Mouse (Mus musculus): Measurements from ENCODE around the gene Smndc1. TPM values are rescaled to one million over a fixed set of nuclear protein-coding genes. Genes with fewer than 3 reads are reported as not detected.

The Smndc1 gene
- polyA plus RNA-seq, 1 experiment from 2014 or later, result 34.6 TPM

- 66% methylated on average over 2 of the region's 2 CpGs for WGBS
These were observed 25.8 kb downstream of the Smndc1 start for GRCm38 (mm10) chr19:53364551-53364950.

DNA sequence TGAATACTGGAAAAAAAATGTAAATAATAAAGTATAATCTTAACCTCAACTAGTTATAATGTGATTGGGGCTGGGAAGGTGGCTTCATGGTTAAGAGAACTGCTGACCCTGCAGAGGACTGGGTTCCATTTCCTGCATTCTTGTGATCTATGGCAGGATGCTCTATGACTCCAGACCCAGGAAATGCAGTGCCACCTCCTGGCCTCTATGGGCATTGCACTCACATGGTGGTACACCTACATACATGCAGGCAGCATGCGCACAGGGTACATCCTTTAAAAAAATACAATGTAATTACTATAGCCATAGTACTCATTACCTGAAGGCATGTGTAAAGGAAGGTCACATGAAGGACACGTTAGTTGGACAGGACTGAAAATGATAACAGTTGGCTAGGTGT is 27.4 kb downstream of the Smndc1 start:
- H3K4me3 ChIP-seq (ENCODE audit: low read depth, low read length), result no peak overlapping the region
- H3K36me3 ChIP-seq (ENCODE audit: control insufficient read depth, insufficient read depth, low read length), result no peaks in the 10 kb centered on the region
- no peak overlapping the region for H3K4me2 ChIP-seq (ENCODE audit: low read depth, low read length)
- H3K9ac ChIP-seq (replicated peaks; ENCODE audit: low read depth, low read length), result no peak overlapping the region
- WGBS, result 49% methylated on average over 2 of the region's 2 CpGs
- no peaks in the 10 kb centered on the region for H3K27me3 ChIP-seq (ENCODE audit: control insufficient read depth, insufficient read depth, low read length)
- no peak for ATAC-seq (ENCODE audit: low read depth)
- H3K9me3 ChIP-seq (ENCODE audit: control insufficient read depth, low read length), result no peaks in the 10 kb centered on the region
- peaks cover 25% of the 10 kb centered on the region for H3K4me1 ChIP-seq (ENCODE audit: control insufficient read depth, insufficient read depth, low read length)
- no peak overlapping the region for H3K27ac ChIP-seq (ENCODE audit: low read depth, low read length)

More at GRCm38 (mm10) chr19:53364551-53364950, 25.8 kb downstream of the Smndc1 start:
- Histone ChIP-seq H3K27ac (ENCODE audit: low read depth, low read length) (no peak overlapping the region), H3K4me3 (ENCODE audit: low read depth, low read length) (no peak overlapping the region), H3K36me3 (ENCODE audit: control insufficient read depth, insufficient read depth, low read length) (no peaks in the 10 kb centered on the region), H3K9ac (replicated peaks; ENCODE audit: low read depth, low read length) (no peak overlapping the region), H3K27me3 (ENCODE audit: control insufficient read depth, insufficient read depth, low read length) (no peaks in the 10 kb centered on the region), H3K9me3 (ENCODE audit: control insufficient read depth, low read length) (no peaks in the 10 kb centered on the region), H3K4me1 (ENCODE audit: control insufficient read depth, insufficient read depth, low read length) (peaks cover 19% of the 10 kb centered on the region; the same call in 1 of the 2 replicates), H3K4me2 (ENCODE audit: low read depth, low read length) (no peak overlapping the region)
- no peak for ATAC-seq (ENCODE audit: low read depth)

GRCm38 (mm10) chr19:53360265-53360958 is 30.0 kb downstream of the Smndc1 start:
- WGBS, result 37% methylated on average over 8 of the region's 8 CpGs
- Histone ChIP-seq H3K4me3 (ENCODE audit: low read depth, low read length) (no peak overlapping the region), H3K9ac (replicated peaks; ENCODE audit: low read depth, low read length) (no peak overlapping the region), H3K4me1 (ENCODE audit: control insufficient read depth, insufficient read depth, low read length) (peaks cover 20% of the 10 kb centered on the region), H3K27ac (ENCODE audit: low read depth, low read length) (peak overlapping the region; percentile 73), H3K4me2 (ENCODE audit: low read depth, low read length) (peak overlapping the region; percentile 23; the same call in 1 of the 2 replicates), H3K36me3 (ENCODE audit: control insufficient read depth, insufficient read depth, low read length) (no peaks in the 10 kb centered on the region), H3K27me3 (ENCODE audit: control insufficient read depth, insufficient read depth, low read length) (no peaks in the 10 kb centered on the region), H3K9me3 (ENCODE audit: control insufficient read depth, low read length) (no peaks in the 10 kb centered on the region)
- ATAC-seq (ENCODE audit: low read depth), result no peak

- Histone ChIP-seq H3K4me2 (ENCODE audit: low read depth, low read length) (peak overlapping the region; percentile 23; the same call in 1 of the 2 replicates), H3K27ac (ENCODE audit: low read depth, low read length) (peak overlapping the region; percentile 73), H3K4me1 (ENCODE audit: control insufficient read depth, insufficient read depth, low read length) (peaks cover 11% of the 10 kb centered on the region), H3K9ac (replicated peaks; ENCODE audit: low read depth, low read length) (0 out of 2 replicates have a peak overlapping the region, but pooled peaks have one; percentile 11), H3K9me3 (ENCODE audit: control insufficient read depth, low read length) (no peaks in the 10 kb centered on the region), H3K4me3 (ENCODE audit: low read depth, low read length) (no peak overlapping the region), H3K36me3 (ENCODE audit: control insufficient read depth, insufficient read depth, low read length) (no peaks in the 10 kb centered on the region), H3K27me3 (ENCODE audit: control insufficient read depth, insufficient read depth, low read length) (no peaks in the 10 kb centered on the region)
- ATAC-seq (ENCODE audit: low read depth), result peak; percentile 73; the same call in 1 of the 2 replicates
- 42% methylated on average over 22 of the region's 22 CpGs for WGBS
These were observed 31.0 kb downstream of the Smndc1 start for GRCm38 (mm10) chr19:53359160-53360033.

DNA sequence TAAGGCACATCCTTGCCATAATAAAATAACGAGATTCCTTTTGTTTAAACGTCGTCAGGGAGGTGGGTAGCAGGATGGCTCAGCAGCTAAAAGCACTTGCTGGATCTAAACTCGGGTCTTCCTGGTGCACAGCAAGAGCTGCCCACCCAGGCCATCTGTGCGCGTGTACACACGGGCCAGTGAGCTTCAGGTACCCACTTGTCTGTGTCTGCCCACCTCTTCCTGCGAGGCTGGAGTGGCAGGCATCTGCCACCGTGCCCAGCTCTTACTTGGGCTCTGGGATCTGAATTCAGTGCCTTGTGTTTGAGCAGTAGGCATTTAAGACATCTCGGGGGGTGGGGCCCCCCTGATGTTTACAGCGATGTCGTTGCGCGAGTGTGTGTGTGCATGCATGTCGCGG is 35.3 kb downstream of the Smndc1 start:
- Histone ChIP-seq H3K36me3 (ENCODE audit: control insufficient read depth, insufficient read depth, low read length) (0 out of 2 replicates have a peak, but pooled peaks cover 5% of the 10 kb centered on the region), H3K4me3 (ENCODE audit: low read depth, low read length) (no peak overlapping the region), H3K27ac (ENCODE audit: low read depth, low read length) (no peak overlapping the region), H3K4me1 (ENCODE audit: control insufficient read depth, insufficient read depth, low read length) (peaks cover 9% of the 10 kb centered on the region), H3K4me2 (ENCODE audit: low read depth, low read length) (no peak overlapping the region), H3K9ac (replicated peaks; ENCODE audit: low read depth, low read length) (no peak overlapping the region), H3K9me3 (ENCODE audit: control insufficient read depth, low read length) (no peaks in the 10 kb centered on the region), H3K27me3 (ENCODE audit: control insufficient read depth, insufficient read depth, low read length) (no peaks in the 10 kb centered on the region)
- WGBS, result 83% methylated on average over 16 of the region's 16 CpGs
- no peak for ATAC-seq (ENCODE audit: low read depth)

DNA sequence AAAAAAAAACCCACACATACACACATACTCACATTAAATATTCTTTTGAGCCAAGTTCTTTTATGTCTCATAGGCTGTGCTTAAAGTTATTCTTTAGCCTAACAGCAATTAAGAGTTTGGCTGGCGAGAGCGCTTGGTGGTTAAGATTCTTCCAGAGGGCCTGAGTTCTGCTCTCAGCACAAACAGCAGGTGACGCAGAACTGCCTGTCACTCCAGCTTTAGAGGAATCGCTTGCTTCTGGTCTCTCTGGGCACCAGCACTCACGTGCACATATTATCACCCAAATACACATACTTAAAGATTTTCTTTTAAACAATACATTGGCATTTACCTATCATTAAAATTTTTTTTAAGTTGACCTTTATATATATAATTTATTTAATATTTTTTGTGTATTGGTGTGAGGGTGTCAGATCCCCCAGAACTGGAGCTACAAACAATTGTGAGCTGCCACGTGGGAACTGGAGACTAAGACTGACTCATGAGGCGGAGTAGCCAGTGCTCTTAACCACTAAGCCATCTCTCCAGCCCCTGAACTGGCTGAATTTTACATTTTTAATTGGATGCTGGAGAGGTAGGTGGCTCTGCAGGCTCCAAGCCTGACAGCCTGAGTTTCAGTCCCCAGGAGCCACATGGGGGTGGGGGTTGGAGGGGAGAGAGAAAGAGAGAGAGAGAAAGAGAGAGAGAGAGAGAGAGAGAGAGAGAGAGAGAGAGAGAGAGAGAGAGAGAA is 35.9 kb downstream of the Smndc1 start:
- no peak for ATAC-seq (ENCODE audit: low read depth)
- H3K4me2 ChIP-seq (ENCODE audit: low read depth, low read length), result no peak overlapping the region
- no peak overlapping the region for H3K9ac ChIP-seq (replicated peaks; ENCODE audit: low read depth, low read length)
- peaks cover 4% of the 10 kb centered on the region for H3K4me1 ChIP-seq (ENCODE audit: control insufficient read depth, insufficient read depth, low read length)
- WGBS, result 79% methylated on average over 7 of the region's 7 CpGs
- no peak overlapping the region for H3K4me3 ChIP-seq (ENCODE audit: low read depth, low read length)
- no peaks in the 10 kb centered on the region for H3K9me3 ChIP-seq (ENCODE audit: control insufficient read depth, low read length)
- H3K27me3 ChIP-seq (ENCODE audit: control insufficient read depth, insufficient read depth, low read length), result no peaks in the 10 kb centered on the region
- 0 out of 2 replicates have a peak, but pooled peaks cover 5% of the 10 kb centered on the region for H3K36me3 ChIP-seq (ENCODE audit: control insufficient read depth, insufficient read depth, low read length)
- H3K27ac ChIP-seq (ENCODE audit: low read depth, low read length), result no peak overlapping the region

- Histone ChIP-seq H3K4me3 (ENCODE audit: low read depth, low read length) (no peak overlapping the region), H3K27ac (ENCODE audit: low read depth, low read length) (no peak overlapping the region), H3K9ac (replicated peaks; ENCODE audit: low read depth, low read length) (no peak overlapping the region), H3K4me2 (ENCODE audit: low read depth, low read length) (no peak overlapping the region), H3K9me3 (ENCODE audit: control insufficient read depth, low read length) (no peaks in the 10 kb centered on the region), H3K27me3 (ENCODE audit: control insufficient read depth, insufficient read depth, low read length) (no peaks in the 10 kb centered on the region), H3K4me1 (ENCODE audit: control insufficient read depth, insufficient read depth, low read length) (no peaks in the 10 kb centered on the region), H3K36me3 (ENCODE audit: control insufficient read depth, insufficient read depth, low read length) (0 out of 2 replicates have a peak, but pooled peaks cover 5% of the 10 kb centered on the region)
- 88% methylated on average over 7 of the region's 7 CpGs for WGBS
- no peak for ATAC-seq (ENCODE audit: low read depth)
These were observed 36.5 kb downstream of the Smndc1 start for GRCm38 (mm10) chr19:53353864-53354263.

GRCm38 (mm10) chr19:53345766-53346165 is 44.6 kb downstream of the Smndc1 start:
- WGBS, result 70% methylated on average over 14 of the region's 14 CpGs
- Histone ChIP-seq H3K4me3 (ENCODE audit: low read depth, low read length) (no peak overlapping the region), H3K27ac (ENCODE audit: low read depth, low read length) (no peak overlapping the region), H3K4me1 (ENCODE audit: control insufficient read depth, insufficient read depth, low read length) (0 out of 2 replicates have a peak, but pooled peaks cover 8% of the 10 kb centered on the region), H3K9me3 (ENCODE audit: control insufficient read depth, low read length) (no peaks in the 10 kb centered on the region), H3K9ac (replicated peaks; ENCODE audit: low read depth, low read length) (no peak overlapping the region), H3K36me3 (ENCODE audit: control insufficient read depth, insufficient read depth, low read length) (0 out of 2 replicates have a peak, but pooled peaks cover under 1% of the 10 kb centered on the region), H3K4me2 (ENCODE audit: low read depth, low read length) (no peak overlapping the region), H3K27me3 (ENCODE audit: control insufficient read depth, insufficient read depth, low read length) (no peaks in the 10 kb centered on the region)
- no peak for ATAC-seq (ENCODE audit: low read depth)
